Mouse (Mus musculus) stomach, postnatal 0 days (tissue): ENCODE data around the gene Aaas.

Experiments
- CTCF ChIP-seq: IDR thresholded peaks from 2 replicates; pipeline ENCODE4 v1.5.1; 2016; ENCODE audit warnings: antibody characterized with exemption, low read depth, mild to moderate bottlenecking, moderate library complexity
- EP300 ChIP-seq: optimal IDR thresholded peaks from 2 replicates; pipeline ENCODE3; 2016; ENCODE audit warnings: antibody characterized with exemption

GRCm38 (mm10) chr15:102386640-102387039, 36.1 kb upstream of the Aaas start:
- TF ChIP-seq CTCF, result no peak
- TF ChIP-seq EP300, result no peak
